Mouse (Mus musculus): ENCODE data around the gene 2700049A03Rik. TPM values are rescaled to one million over a fixed set of nuclear protein-coding genes. Genes with fewer than 3 reads are reported as not detected.
"Not testable (repeated sequence)": the region's sequence is repeated elsewhere in the genome, so short reads cannot be mapped to it uniquely, and the experiment has no call there.

The 2700049A03Rik gene
- polyA plus RNA-seq (2015; fragmentation: Nextera tagmentation; extraction: Ambion mirVana), result 8.4 and 8.6 TPM in 2 replicates

DNA sequence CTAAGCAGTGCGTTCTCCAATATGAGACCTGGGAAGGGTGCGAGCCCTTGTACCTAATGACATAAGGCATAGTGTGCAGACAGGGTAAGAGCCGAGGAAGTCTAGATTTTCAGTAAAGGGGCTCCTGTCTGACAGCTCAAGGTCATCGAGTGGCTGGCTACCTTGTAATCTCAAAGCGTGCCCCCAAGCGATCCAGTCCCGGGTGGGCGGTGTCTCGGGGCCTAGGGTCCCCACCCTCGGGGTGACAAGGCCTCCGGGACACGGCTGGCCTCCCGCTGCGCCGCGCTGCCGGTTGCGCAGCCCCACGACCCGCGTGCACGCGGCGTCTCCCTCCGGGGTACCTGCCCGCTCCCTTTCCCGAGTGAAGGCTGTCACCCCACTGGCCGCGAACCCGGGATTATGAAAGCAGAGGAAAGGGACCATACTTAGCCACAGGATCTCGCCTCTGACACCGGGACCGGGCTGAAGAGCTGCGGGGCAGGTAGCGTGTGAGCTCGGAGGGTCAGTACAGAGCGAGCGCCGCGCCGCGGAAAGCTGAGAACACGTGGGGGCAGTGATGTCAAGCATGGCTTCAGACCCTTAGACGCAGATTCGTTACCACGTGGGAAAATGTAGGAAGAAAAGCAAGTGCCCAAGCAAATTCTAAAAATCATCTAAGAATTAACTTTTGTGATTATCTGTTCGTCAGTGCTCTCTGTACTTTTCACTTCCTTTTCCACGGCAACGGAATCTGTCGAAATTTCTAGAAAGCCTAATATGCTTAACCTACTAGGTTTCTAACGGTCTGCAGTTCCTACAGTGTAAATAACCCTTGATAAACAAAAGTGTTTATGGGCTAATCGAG lies at the start of gene 2700049A03Rik, which contains the start of gene Timm9:
TSS of gene 2700049A03Rik (plus strand) at position 719 of the 844 bp plus-strand sequence.
TSS of gene Timm9 (minus strand) at position 555 of the 844 bp plus-strand sequence.
- Histone ChIP-seq H3K4me1 (replicated peaks) (peaks cover 25% of the 10 kb centered on the region), H3K4me3 (peak within 1 kb of the TSS; percentile 98), H3K27ac (peak within 1 kb of the TSS; percentile 88), H3K4me2 (peak within 1 kb of the TSS; percentile 93), H3K36me3 (peaks cover 33% of the 10 kb centered on the region), H3K9me3 (replicated peaks) (no peaks in the 10 kb centered on the region), H3K9ac (peak within 1 kb of the TSS; percentile 94), H3K27me3 (no peaks in the 10 kb centered on the region)
- ATAC-seq (replicated peaks; ENCODE audit: insufficient number of reproducible peaks, insufficient read depth, low FRiP score, low read depth), result peak; percentile 88
- WGBS, result under 1% methylated on average over 52 of the region's 52 CpGs

DNA sequence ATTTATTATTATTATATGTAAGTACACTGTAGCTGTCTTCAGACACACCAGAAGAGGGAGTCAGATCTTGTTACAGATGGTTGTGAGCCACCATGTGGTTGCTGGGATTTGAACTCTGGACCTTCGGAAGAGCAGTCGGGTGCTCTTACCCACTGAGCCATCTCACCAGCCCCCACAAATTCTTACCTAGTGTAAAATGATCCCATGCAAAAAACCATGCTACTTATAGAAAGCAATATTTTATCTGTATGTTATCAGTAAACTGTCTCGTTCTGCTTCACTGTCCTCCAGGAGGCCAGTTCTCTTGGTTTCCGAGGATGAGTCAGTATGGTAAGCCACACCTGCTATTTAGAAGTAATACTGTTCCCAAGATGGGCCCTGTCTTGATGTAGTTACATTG lies 32.4 kb upstream of the 2700049A03Rik start:
- H3K9me3 ChIP-seq (replicated peaks); ATAC-seq (replicated peaks; ENCODE audit: insufficient number of reproducible peaks, insufficient read depth, low FRiP score, low read depth); H3K4me3 ChIP-seq; H3K4me2 ChIP-seq; H3K4me1 ChIP-seq (replicated peaks); H3K27me3 ChIP-seq; H3K27ac ChIP-seq; H3K36me3 ChIP-seq; H3K9ac ChIP-seq: not testable (repeated sequence)
- 75% methylated on average over 4 of the region's 4 CpGs for WGBS

DNA sequence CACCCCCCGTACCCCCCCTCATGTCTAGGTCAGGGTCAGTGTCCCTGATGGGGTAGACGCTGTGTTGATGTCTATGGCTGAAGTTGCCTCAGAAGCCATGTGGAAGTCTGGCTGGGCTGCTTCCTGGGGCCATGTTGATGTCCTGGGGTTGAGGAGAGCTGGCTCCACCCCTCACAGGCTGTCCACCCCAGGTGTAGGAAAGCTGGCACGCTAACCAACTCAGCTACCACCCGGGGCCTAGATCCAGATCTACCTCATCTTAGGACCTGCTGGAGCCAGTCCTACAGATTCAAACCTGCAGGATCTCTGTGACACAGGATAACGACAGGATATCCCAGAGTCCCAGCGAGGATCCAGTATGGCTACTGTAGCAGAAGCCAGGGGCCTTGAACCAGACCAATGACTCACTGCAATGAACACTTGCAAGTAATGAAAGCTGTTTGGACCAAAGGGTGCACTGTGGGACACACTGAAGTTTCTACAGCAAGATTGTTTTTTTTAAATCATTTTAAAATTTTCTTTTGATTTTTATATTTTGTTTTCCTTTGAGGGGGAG lies 29.4 kb upstream of the 2700049A03Rik start:
- Histone ChIP-seq H3K27me3 (no peaks in the 10 kb centered on the region), H3K27ac (no peak overlapping the region), H3K9ac (no peak overlapping the region), H3K9me3 (replicated peaks) (no peaks in the 10 kb centered on the region), H3K4me1 (replicated peaks) (peaks cover 7% of the 10 kb centered on the region), H3K4me3 (no peak overlapping the region), H3K36me3 (no peaks in the 10 kb centered on the region), H3K4me2 (no peak overlapping the region)
- no peak for ATAC-seq (replicated peaks; ENCODE audit: insufficient number of reproducible peaks, insufficient read depth, low FRiP score, low read depth)
- 85% methylated on average over 6 of the region's 6 CpGs for WGBS

DNA sequence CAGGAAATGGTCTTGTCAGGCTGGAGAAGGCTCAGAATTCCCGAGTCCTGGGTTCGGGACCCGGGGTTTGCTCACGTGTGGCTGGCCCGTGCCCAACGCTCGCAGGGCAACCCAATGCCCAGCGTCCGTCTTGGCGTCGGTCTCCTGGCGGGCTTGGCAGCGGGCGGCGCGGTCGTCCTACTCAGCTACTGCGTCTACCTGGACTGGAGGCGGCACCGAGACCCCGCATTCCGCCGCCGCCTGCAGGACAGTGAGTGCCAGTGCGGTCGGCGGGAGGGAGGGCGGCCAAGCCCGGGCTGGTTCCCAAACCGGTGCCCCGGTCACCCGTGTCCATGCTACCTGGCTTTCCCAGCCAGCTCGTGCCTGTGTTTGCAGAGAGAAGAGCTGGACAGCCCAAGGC lies 25.3 kb upstream of the 2700049A03Rik start, which contains the start of gene Tomm20l:
TSS of gene Tomm20l (plus strand) at position 98 of the 400 bp plus-strand sequence.
- no peaks in the 10 kb centered on the region for H3K36me3 ChIP-seq
- H3K4me2 ChIP-seq, result peak within 1 kb of the TSS; percentile 66
- no peak within 1 kb of the TSS for H3K27ac ChIP-seq
- H3K4me1 ChIP-seq (replicated peaks), result peaks cover 26% of the 10 kb centered on the region
- WGBS, result 10% methylated on average over 33 of the region's 33 CpGs
- peak within 1 kb of the TSS; percentile 36 for H3K4me3 ChIP-seq
- H3K9ac ChIP-seq, result peak within 1 kb of the TSS; percentile 18; the same call in 1 of the 2 replicates
- H3K9me3 ChIP-seq (replicated peaks), result no peaks in the 10 kb centered on the region
- no peaks in the 10 kb centered on the region for H3K27me3 ChIP-seq
- ATAC-seq (replicated peaks; ENCODE audit: insufficient number of reproducible peaks, insufficient read depth, low FRiP score, low read depth), result no peak

DNA sequence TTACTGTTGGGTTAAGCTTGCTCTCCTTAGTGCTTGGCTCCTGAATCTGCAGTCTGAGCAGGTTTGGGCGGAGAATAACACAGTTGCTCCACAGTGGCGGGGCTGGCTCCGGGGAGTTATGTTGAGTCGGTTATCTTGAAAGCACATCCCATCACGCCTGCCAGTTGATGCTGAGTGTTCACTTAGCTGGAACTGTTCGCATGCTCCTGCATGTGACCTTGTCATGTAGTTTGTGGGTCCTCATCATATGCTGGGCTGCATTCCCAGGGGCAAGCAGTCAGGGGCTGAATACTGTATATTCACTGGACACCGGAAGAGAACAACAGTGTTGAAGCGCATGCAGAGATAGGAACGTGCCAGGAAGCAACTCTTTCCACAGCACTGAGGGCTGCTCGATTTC lies 23.6 kb upstream of the 2700049A03Rik start:
- Histone ChIP-seq H3K9me3 (replicated peaks) (no peaks in the 10 kb centered on the region), H3K4me3 (peak overlapping the region; percentile 13), H3K36me3 (no peaks in the 10 kb centered on the region), H3K27me3 (no peaks in the 10 kb centered on the region), H3K27ac (peak overlapping the region; percentile 57), H3K4me1 (replicated peaks) (peaks cover 27% of the 10 kb centered on the region), H3K9ac (no peak overlapping the region), H3K4me2 (peak overlapping the region; percentile 52)
- 26% methylated on average over 10 of the region's 10 CpGs for WGBS
- ATAC-seq (replicated peaks; ENCODE audit: insufficient number of reproducible peaks, insufficient read depth, low FRiP score, low read depth), result 0 out of 2 replicates have a peak, but pooled peaks have one; percentile 43

DNA sequence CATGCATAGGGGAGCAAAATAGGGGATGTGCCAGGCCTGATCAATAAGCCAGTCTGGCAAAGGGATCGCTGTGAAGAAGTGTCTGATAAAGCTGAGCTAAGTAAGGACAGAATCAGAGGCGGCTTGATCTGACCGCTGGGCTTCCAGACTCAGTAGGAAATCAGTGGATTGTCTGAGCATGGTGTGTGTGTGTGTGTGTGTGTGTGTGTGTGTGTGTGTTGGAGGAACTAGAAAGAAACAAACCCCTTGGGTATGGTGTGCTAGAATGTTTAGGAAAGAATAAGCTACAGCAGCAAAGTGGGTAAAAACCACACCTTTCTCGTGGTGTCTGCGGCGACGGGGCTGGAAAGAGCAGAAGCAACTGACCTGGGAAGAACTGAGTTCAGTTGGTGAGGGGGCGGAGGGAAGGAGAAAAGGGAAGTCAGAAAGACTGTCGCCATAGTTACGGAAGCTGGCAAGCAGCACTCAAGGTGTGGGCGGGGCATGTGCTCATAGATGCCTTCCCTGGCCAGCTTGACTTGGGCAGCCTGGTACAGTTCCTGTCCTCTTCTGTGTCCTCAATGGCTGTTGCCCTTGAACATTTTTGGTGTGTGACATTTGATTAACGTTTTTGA lies 22.9 kb upstream of the 2700049A03Rik start:
- Histone ChIP-seq H3K27me3 (no peaks in the 10 kb centered on the region), H3K9ac (no peak overlapping the region), H3K4me3 (peak overlapping the region; percentile 13), H3K27ac (peak overlapping the region; percentile 57), H3K4me1 (replicated peaks) (peaks cover 27% of the 10 kb centered on the region), H3K4me2 (peak overlapping the region; percentile 52), H3K9me3 (replicated peaks) (no peaks in the 10 kb centered on the region), H3K36me3 (no peaks in the 10 kb centered on the region)
- ATAC-seq (replicated peaks; ENCODE audit: insufficient number of reproducible peaks, insufficient read depth, low FRiP score, low read depth), result peak; percentile 23; the same call in 1 of the 2 replicates
- 31% methylated on average over 12 of the region's 12 CpGs for WGBS

DNA sequence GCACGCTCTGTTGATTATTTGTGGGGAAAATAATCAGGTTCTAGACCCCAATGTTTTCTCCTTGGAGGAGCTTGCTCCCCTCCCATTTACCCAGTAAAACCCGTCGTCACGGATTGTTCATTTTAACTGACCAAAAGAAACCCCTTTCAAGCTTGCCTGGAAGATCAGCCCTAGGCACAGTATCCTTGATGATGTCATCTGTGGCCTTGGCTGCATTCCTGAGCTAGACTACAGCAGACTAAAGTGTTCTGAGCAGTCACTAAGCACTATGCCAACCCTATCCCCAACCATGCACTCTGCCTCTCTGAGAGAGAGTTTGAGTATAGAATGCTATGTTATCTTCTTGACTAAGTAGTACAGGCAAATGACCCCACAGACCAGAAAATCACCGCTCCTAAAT lies 20.2 kb upstream of the 2700049A03Rik start:
- no peaks in the 10 kb centered on the region for H3K9me3 ChIP-seq (replicated peaks)
- no peak overlapping the region for H3K27ac ChIP-seq
- no peak overlapping the region for H3K9ac ChIP-seq
- H3K4me1 ChIP-seq (replicated peaks), result peaks cover 23% of the 10 kb centered on the region
- 77% methylated on average over 5 of the region's 5 CpGs for WGBS
- H3K4me3 ChIP-seq, result no peak overlapping the region
- no peaks in the 10 kb centered on the region for H3K27me3 ChIP-seq
- H3K4me2 ChIP-seq, result no peak overlapping the region
- H3K36me3 ChIP-seq, result no peaks in the 10 kb centered on the region
- ATAC-seq (replicated peaks; ENCODE audit: insufficient number of reproducible peaks, insufficient read depth, low FRiP score, low read depth), result no peak

DNA sequence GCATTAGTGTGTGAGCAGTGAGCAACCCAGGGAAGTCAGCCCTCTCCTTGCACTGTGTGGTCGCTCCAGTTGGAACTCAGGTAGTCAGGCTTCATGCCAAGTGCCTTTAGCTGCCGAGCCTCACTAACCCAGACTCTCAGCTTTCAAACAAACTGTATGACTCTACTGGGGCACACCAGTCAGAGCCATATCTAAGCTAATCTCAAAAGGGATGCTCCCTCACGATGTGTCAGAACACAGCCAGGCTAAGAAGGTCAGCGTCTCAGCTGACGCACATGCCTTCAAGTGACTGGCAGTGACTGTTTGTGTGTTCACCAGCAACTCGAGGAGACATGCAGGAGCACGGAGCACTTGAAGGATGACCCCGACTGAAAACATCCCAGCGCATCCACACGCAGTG lies 13.9 kb upstream of the 2700049A03Rik start:
- Histone ChIP-seq H3K4me1 (replicated peaks) (no peaks in the 10 kb centered on the region), H3K4me2 (no peak overlapping the region), H3K9ac (no peak overlapping the region), H3K36me3 (peaks cover 42% of the 10 kb centered on the region), H3K27me3 (no peaks in the 10 kb centered on the region), H3K27ac (no peak overlapping the region), H3K4me3 (no peak overlapping the region), H3K9me3 (replicated peaks) (no peaks in the 10 kb centered on the region)
- ATAC-seq (replicated peaks; ENCODE audit: insufficient number of reproducible peaks, insufficient read depth, low FRiP score, low read depth), result no peak
- WGBS, result 82% methylated on average over 10 of the region's 10 CpGs

DNA sequence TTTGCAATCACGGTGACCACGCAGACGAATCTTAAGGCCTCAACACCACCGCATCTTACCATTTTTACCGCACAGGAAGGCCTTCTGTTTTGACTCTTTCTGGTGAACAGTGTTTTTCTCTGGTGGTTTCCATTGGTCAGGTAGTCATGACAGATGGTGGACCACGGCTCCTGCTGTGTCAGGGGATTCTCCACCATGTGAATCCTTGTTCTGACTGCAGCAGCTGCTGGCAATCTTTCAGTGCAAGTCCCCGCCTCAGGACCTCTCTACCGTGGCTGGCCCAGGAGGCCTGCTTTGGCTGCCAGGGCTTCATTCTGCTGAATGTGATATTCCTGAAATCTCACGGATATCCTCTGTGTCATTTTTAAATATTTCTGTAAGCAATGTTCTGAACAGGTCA lies 13.4 kb upstream of the 2700049A03Rik start:
- Histone ChIP-seq H3K4me3 (no peak overlapping the region), H3K27me3 (no peaks in the 10 kb centered on the region), H3K4me1 (replicated peaks) (no peaks in the 10 kb centered on the region), H3K4me2 (no peak overlapping the region), H3K9me3 (replicated peaks) (no peaks in the 10 kb centered on the region), H3K36me3 (peaks cover 42% of the 10 kb centered on the region), H3K27ac (no peak overlapping the region), H3K9ac (no peak overlapping the region)
- no peak for ATAC-seq (replicated peaks; ENCODE audit: insufficient number of reproducible peaks, insufficient read depth, low FRiP score, low read depth)
- 82% methylated on average over 9 of the region's 9 CpGs for WGBS

DNA sequence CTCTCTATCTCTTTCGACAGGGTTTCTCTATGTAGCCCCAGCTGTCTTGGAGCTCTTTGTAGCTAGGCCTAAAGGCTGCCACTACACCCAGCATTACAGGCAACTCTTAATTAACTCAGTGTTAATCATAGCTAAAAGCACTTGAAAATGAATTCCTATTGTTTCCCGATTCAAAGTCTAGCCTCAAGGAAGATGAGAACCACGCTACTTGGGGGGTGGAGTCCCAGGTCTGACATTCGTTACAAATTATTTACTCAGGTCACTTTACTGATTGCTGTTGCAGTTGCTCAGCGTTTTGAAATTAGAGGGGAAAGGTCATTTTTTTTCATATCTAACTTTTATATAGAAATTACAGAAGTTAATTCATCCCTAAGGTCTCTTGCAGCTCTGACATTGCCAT lies 1.1 kb upstream of the 2700049A03Rik start:
- peak overlapping the region; percentile 98 for H3K4me3 ChIP-seq
- 23% methylated on average over 5 of the region's 5 CpGs for WGBS
- no peaks in the 10 kb centered on the region for H3K27me3 ChIP-seq
- H3K9me3 ChIP-seq (replicated peaks), result no peaks in the 10 kb centered on the region
- peaks cover 25% of the 10 kb centered on the region for H3K4me1 ChIP-seq (replicated peaks)
- peaks cover 30% of the 10 kb centered on the region for H3K36me3 ChIP-seq
- ATAC-seq (replicated peaks; ENCODE audit: insufficient number of reproducible peaks, insufficient read depth, low FRiP score, low read depth), result no peak
- peak overlapping the region; percentile 94 for H3K9ac ChIP-seq
- no peak overlapping the region for H3K27ac ChIP-seq
- H3K4me2 ChIP-seq, result peak overlapping the region; percentile 93

DNA sequence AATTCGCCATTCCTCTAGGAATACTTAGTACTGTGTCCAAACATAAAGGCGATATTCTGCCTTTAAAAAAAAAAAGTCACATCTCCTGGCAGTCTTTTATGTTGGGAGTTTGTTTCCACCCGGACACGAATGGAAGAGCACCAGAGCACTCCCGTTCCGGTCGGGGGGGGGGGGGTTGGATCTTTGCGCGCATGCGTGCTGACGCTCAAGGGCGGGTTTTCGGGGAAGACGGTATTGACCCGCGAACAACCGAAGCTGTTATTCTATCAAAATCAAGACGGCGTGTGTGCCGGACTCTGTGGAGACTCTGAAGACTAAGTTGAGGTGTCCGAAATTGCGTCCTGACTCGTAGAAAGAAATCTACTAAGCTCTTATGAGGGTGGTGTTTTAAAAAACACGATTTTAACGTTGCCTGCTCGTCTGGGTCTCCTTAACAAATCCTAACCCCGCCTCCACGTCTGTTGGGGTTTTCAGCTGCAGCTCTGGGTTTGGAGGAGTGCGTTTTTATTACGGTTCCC lies 385 bp downstream of the 2700049A03Rik start:
- Histone ChIP-seq H3K27me3 (no peaks in the 10 kb centered on the region), H3K27ac (peak overlapping the region; percentile 88), H3K9ac (peak overlapping the region; percentile 94), H3K4me3 (peak overlapping the region; percentile 98), H3K36me3 (peaks cover 35% of the 10 kb centered on the region), H3K9me3 (replicated peaks) (no peaks in the 10 kb centered on the region), H3K4me1 (replicated peaks) (peaks cover 25% of the 10 kb centered on the region), H3K4me2 (peak overlapping the region; percentile 93)
- ATAC-seq (replicated peaks; ENCODE audit: insufficient number of reproducible peaks, insufficient read depth, low FRiP score, low read depth), result peak; percentile 71
- WGBS, result under 1% methylated on average over 30 of the region's 30 CpGs
